Mouse (Mus musculus) cortical plate, adult 2 months (tissue): ENCODE data around the gene Mlkl.

ENCODE experiments used
- CTCF ChIP-seq: fragments of 200-500 bp; IDR thresholded peaks from 2 replicates; pipeline ENCODE4 v1.5.1; 2011; ENCODE audit warnings: mild to moderate bottlenecking, control low read depth, low read length; ENCODE audit not compliant: insufficient read depth; ENCODE audit errors: extremely low read depth
- POLR2A ChIP-seq: fragments of 200-500 bp; IDR thresholded peaks from 2 replicates; pipeline ENCODE4 v1.6.1; 2011; ENCODE audit warnings: mild to moderate bottlenecking, low read length, control low read depth; ENCODE audit not compliant: insufficient read depth; ENCODE audit errors: extremely low read depth

- TF ChIP-seq CTCF (no peak), POLR2A (no peak)
Measured at GRCm38 (mm10) chr8:111325222-111325790, 12.7 kb downstream of the Mlkl start.
